Mouse (Mus musculus) heart, postnatal 0 days (tissue): ENCODE measurements around the gene 1810055G02Rik. TPM values are rescaled to one million over a fixed set of nuclear protein-coding genes. Genes with fewer than 3 reads are reported as not detected.

Experiments
- ATAC-seq: fragments of 200-750 bp; cut with Nextera tagmentation; 2 replicates; pipeline ENCODE4 v1.8.0; 2017; ENCODE audit warnings: low read depth, moderate number of reproducible peaks, moderate library complexity; ENCODE audit not compliant: insufficient read depth
- DNase-seq: peaks from one replicate; pipeline ENCODE4 v3.0.0-alpha.2; 2016; ENCODE audit warnings: low spot score
- H3K27ac ChIP-seq: fragments of 300-500 bp; sonication (generic); 2 replicates; pipeline ENCODE4 v1.5.1; 2014; ENCODE audit warnings: low read depth, mild to moderate bottlenecking
- H3K27me3 ChIP-seq: fragments of 300-500 bp; sonication (generic); 2 replicates; pipeline ENCODE4 v1.6.1; 2014; ENCODE audit warnings: low read length, mixed read lengths; ENCODE audit not compliant: control insufficient read depth, insufficient read depth
- H3K36me3 ChIP-seq: fragments of 300-500 bp; sonication (generic); replicated peaks from 2 replicates; pipeline ENCODE4 v1.6.1; 2014; ENCODE audit warnings: low read length, mixed read lengths; ENCODE audit not compliant: control insufficient read depth, insufficient read depth
- H3K4me1 ChIP-seq: fragments of 300-500 bp; sonication (generic); 2 replicates; pipeline ENCODE4 v1.6.1; 2014; ENCODE audit warnings: antibody characterized with exemption; ENCODE audit not compliant: control insufficient read depth, insufficient read depth
- H3K4me2 ChIP-seq: fragments of 300-500 bp; sonication (generic); 2 replicates; pipeline ENCODE4 v1.6.1; 2014; ENCODE audit warnings: low read depth, mild to moderate bottlenecking, low read length, moderate library complexity
- H3K4me3 ChIP-seq: fragments of 300-500 bp; sonication (generic); 2 replicates; pipeline ENCODE4 v1.5.1; 2014; ENCODE audit warnings: low read depth, low read length
- H3K9ac ChIP-seq: fragments of 300-500 bp; sonication (generic); replicated peaks from 2 replicates; pipeline ENCODE4 v1.6.1; 2014; ENCODE audit warnings: low read depth, low read length, mixed read lengths
- H3K9me3 ChIP-seq: fragments of 300-500 bp; sonication (generic); replicated peaks from 2 replicates; pipeline ENCODE4 v1.6.1; 2016; ENCODE audit warnings: low read length; ENCODE audit not compliant: control insufficient read depth
- CTCF ChIP-seq: IDR thresholded peaks from 2 replicates; pipeline ENCODE4 v1.5.1; 2016; ENCODE audit warnings: antibody characterized with exemption, control low read depth, low read depth
- EP300 ChIP-seq: IDR thresholded peaks from 2 replicates; pipeline ENCODE4 v1.6.1; 2016; ENCODE audit warnings: antibody characterized with exemption, low read depth
- WGBS: fragments of 180-500 bp; shearing (Covaris S2); extraction: QIAGEN DNeasy Blood & Tissue Kit; methylation state at CpG from one replicate; pipeline ENCODE4 v1.1.7; 2014; 5-methylcytosine and 5-hydroxymethylcytosine counted together
- polyA plus RNA-seq: library from polyadenylated mRNA; unstranded; fragments of >200 nt; fragmentation: Nextera tagmentation; extraction: Ambion mirVana; gene quantifications from 2 replicates; pipeline ENCODE4 v1.2.1, GENCODE M21; 2015
- total RNA-seq: library from RNA; depleted of rRNA; stranded (reverse); fragments of >200 nt; gene quantifications from 2 replicates; pipeline ENCODE4 v1.2.3, GENCODE M21; 2014; ENCODE audit warnings: low replicate concordance

1810055G02Rik gene
- total and polyA plus RNA-seq, 2 experiments from 2014 or later, result 12.2 to 19.6 TPM

DNA sequence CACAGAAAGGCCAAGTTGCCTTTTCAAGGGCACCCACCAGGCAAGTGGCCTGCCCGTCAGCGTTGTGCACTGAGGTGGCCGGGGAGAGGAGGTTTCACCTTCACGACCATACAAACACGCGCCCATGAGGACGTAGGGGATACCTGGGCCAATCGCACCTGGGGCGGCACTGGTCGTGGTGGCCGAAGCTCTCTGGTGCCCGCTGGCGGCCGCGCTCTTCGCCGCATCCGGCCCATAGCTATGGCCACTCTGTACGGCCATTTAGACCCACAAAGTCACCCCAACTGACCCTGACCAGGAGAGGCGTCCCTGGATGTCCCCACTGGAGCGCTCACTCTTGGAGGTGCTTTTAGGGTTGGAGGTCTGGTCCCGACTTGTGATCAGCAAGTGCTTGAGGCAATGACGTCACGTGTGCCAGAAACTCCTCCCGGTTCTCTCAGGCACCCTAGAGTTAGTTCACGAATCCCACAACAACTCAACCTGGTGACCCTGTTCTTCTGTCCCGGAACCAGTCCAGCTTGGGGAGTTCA, 11.3 kb downstream of the 1810055G02Rik start:
- Histone ChIP-seq H3K36me3 (peaks cover 19% of the 10 kb centered on the region), H3K4me1 (0 out of 2 replicates have a peak, but pooled peaks cover 3% of the 10 kb centered on the region), H3K27ac (peak overlapping the region; percentile 26; the same call in 1 of the 2 replicates), H3K9me3 (no peaks in the 10 kb centered on the region), H3K9ac (peak overlapping the region; percentile 57), H3K27me3 (no peaks in the 10 kb centered on the region), H3K4me3 (peak overlapping the region; percentile 49), H3K4me2 (peak overlapping the region; percentile 87)
- under 1% methylated on average over 27 of the region's 27 CpGs for WGBS
- DNase-seq, result peak; percentile 26
- TF ChIP-seq EP300 (no peak), CTCF (peak; percentile 69)
- peak; percentile 83 for ATAC-seq

DNA sequence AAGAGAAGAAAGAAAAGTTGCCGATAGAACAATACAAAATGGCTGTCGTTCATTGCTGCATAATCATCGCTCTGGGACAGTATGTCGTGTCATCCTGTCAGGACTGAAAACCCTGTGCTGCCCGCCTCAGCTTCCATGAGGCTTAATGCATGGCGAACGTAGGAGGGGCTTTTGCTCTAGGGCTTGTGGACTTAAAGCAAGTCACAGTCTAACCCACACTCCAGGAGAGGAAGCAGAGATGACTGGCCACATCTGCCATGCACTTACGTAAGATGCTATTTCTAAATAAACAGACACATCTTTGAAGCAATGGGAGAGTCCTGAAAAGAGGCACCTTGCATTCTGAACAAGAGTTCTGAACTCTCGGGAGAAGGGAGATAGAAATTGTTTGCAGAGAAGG, 15.1 kb downstream of the 1810055G02Rik start:
- no peaks in the 10 kb centered on the region for H3K27me3 ChIP-seq
- no peaks in the 10 kb centered on the region for H3K36me3 ChIP-seq
- 0 out of 2 replicates have a peak, but pooled peaks cover 3% of the 10 kb centered on the region for H3K4me1 ChIP-seq
- DNase-seq, result no peak
- H3K9me3 ChIP-seq, result no peaks in the 10 kb centered on the region
- H3K4me3 ChIP-seq, result no peak overlapping the region
- WGBS, result 94% methylated on average over 9 of the region's 9 CpGs
- no peak overlapping the region for H3K4me2 ChIP-seq
- no peak overlapping the region for H3K9ac ChIP-seq
- TF ChIP-seq EP300 (no peak), CTCF (no peak)
- H3K27ac ChIP-seq, result no peak overlapping the region
- no peak for ATAC-seq

DNA sequence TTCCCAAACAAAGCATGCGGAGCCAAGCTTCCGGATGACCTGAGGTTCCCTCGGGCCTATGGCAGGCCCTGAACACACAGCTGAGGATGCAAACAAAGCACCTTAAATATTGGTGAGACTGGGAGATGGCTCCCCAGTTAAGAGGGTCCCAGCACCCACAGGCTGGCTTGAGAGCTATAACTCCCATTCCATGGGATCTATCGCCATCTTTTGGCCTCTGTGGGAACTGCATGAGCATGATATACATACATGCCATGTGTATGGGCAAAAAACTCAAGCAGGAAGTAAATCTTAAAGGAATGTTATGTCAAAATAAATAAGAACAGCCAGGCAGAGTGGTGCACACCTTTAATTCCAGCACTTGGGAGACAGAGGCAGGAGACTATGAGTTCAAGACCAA, 15.8 kb downstream of the 1810055G02Rik start:
- Histone ChIP-seq H3K4me3 (no peak overlapping the region), H3K9ac (no peak overlapping the region), H3K27me3 (no peaks in the 10 kb centered on the region), H3K27ac (no peak overlapping the region), H3K4me2 (no peak overlapping the region), H3K4me1 (0 out of 2 replicates have a peak, but pooled peaks cover 3% of the 10 kb centered on the region), H3K36me3 (no peaks in the 10 kb centered on the region), H3K9me3 (no peaks in the 10 kb centered on the region)
- 79% methylated on average over 4 of the region's 4 CpGs for WGBS
- no peak for ATAC-seq
- no peak for DNase-seq
- TF ChIP-seq CTCF (peak; percentile 43), EP300 (no peak)

DNA sequence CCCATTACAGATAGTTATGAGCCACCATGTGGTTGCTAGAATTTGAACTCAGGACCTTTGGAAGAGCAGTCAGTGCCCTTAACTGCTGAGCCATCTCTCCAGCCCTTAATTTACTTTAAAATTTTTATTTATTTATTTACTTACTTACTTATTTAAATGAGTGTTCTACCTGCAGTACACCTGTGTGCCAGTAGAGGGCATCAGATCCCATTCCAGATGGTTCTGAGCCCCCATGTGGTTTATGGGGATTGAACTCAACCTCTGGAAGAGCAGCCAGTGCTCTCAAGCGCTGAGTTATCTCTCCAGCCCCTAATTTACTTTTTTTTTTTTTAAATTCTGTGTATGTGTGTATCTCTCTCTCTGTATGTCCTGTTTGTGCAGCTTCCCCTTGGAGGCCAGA, 16.7 kb downstream of the 1810055G02Rik start:
- Histone ChIP-seq H3K27ac (no peak overlapping the region), H3K4me1 (0 out of 2 replicates have a peak, but pooled peaks cover 3% of the 10 kb centered on the region), H3K4me3 (no peak overlapping the region), H3K9me3 (no peaks in the 10 kb centered on the region), H3K27me3 (no peaks in the 10 kb centered on the region), H3K4me2 (no peak overlapping the region), H3K36me3 (no peaks in the 10 kb centered on the region), H3K9ac (no peak overlapping the region)
- TF ChIP-seq CTCF, result peak; percentile 67
- TF ChIP-seq EP300, result no peak
- ATAC-seq, result no peak
- peak; percentile 43 for DNase-seq
- 32% methylated on average over 1 of the region's 1 CpGs for WGBS

DNA sequence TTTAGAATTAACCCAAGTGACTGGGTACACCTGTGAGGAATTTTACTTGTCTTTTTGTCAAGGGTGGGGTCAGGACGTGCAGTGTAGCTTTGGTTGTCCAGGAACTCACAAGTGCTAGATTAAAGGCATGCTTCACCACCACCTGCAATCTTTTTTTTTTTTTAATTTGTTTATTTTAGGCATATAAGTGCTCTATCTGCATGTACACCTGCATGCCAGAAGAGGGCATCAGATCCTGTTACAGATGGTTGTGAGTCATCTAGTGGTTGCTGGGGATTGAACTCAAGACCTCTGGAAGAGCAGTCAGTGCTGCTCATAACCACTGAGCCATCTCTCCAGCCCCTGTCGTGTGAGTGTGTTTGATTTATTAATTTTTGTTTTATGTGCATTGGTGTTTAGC, 20.8 kb downstream of the 1810055G02Rik start:
- no peak overlapping the region for H3K9ac ChIP-seq
- H3K4me1 ChIP-seq, result no peaks in the 10 kb centered on the region
- DNase-seq (no peak), ATAC-seq (no peak)
- H3K4me3 ChIP-seq, result no peak overlapping the region
- WGBS, result 53% methylated on average over 2 of the region's 2 CpGs
- no peaks in the 10 kb centered on the region for H3K9me3 ChIP-seq
- no peak overlapping the region for H3K27ac ChIP-seq
- no peaks in the 10 kb centered on the region for H3K36me3 ChIP-seq
- TF ChIP-seq EP300 (no peak), CTCF (no peak)
- H3K4me2 ChIP-seq, result no peak overlapping the region
- H3K27me3 ChIP-seq, result no peaks in the 10 kb centered on the region
